Mouse (Mus musculus): ENCODE data around the gene Ccdc18. TPM values are rescaled to one million over a fixed set of nuclear protein-coding genes. Genes with fewer than 3 reads are reported as not detected.
"Not testable (repeated sequence)": the region's sequence is repeated elsewhere in the genome, so short reads cannot be mapped to it uniquely, and the experiment has no call there.

Ccdc18 gene
- total RNA-seq (2014; fragmentation: Nextera tagmentation) (11.9 and 13.1 TPM in 2 replicates), total RNA-seq (2017) (23.4 and 32.6 TPM in 2 replicates)

GRCm38 (mm10) chr5:108132441-108133243 is at the start of gene Ccdc18, which contains the start of gene Tmed5:
TSS of gene Ccdc18 (plus strand) at chr5:108132875.
TSS of gene Tmed5 (minus strand) at chr5:108132620.
- ATAC-seq (replicated peaks; ENCODE audit: poor library complexity, severe bottlenecking) = peak; percentile 90

- no peak for ATAC-seq (replicated peaks; ENCODE audit: poor library complexity, severe bottlenecking)
These were observed 47.2 kb upstream of the Ccdc18 start for GRCm38 (mm10) chr5:108085440-108085839.

GRCm38 (mm10) chr5:108092731-108093130 is 39.9 kb upstream of the Ccdc18 start:
- not testable (repeated sequence) for ATAC-seq (replicated peaks; ENCODE audit: poor library complexity, severe bottlenecking)

- no peak for ATAC-seq (replicated peaks; ENCODE audit: poor library complexity, severe bottlenecking)
These were observed 35.0 kb upstream of the Ccdc18 start for GRCm38 (mm10) chr5:108097676-108098075.

- ATAC-seq (replicated peaks; ENCODE audit: poor library complexity, severe bottlenecking) = no peak
These were observed 32.5 kb upstream of the Ccdc18 start for GRCm38 (mm10) chr5:108100196-108100595.

- ATAC-seq (replicated peaks; ENCODE audit: poor library complexity, severe bottlenecking) = no peak
These were observed 28.4 kb upstream of the Ccdc18 start for GRCm38 (mm10) chr5:108104306-108104705.

- ATAC-seq (replicated peaks; ENCODE audit: poor library complexity, severe bottlenecking) = no peak
These were observed 23.3 kb upstream of the Ccdc18 start for GRCm38 (mm10) chr5:108109346-108109745.

GRCm38 (mm10) chr5:108117693-108118092 is 15.0 kb upstream of the Ccdc18 start:
- ATAC-seq (replicated peaks; ENCODE audit: poor library complexity, severe bottlenecking) = no peak

- ATAC-seq (replicated peaks; ENCODE audit: poor library complexity, severe bottlenecking) = no peak
These were observed 12.3 kb upstream of the Ccdc18 start for GRCm38 (mm10) chr5:108120221-108120900.

- peak; percentile 61 for ATAC-seq (replicated peaks; ENCODE audit: poor library complexity, severe bottlenecking)
These were observed 730 bp upstream of the Ccdc18 start for GRCm38 (mm10) chr5:108131849-108132440.

GRCm38 (mm10) chr5:108152592-108152991 is 19.9 kb downstream of the Ccdc18 start:
- no peak for ATAC-seq (replicated peaks; ENCODE audit: poor library complexity, severe bottlenecking)

GRCm38 (mm10) chr5:108160796-108161195 is 28.1 kb downstream of the Ccdc18 start:
- ATAC-seq (replicated peaks; ENCODE audit: poor library complexity, severe bottlenecking) = no peak

- no peak for ATAC-seq (replicated peaks; ENCODE audit: poor library complexity, severe bottlenecking)
These were observed 31.0 kb downstream of the Ccdc18 start for GRCm38 (mm10) chr5:108163695-108164094.

- no peak for ATAC-seq (replicated peaks; ENCODE audit: poor library complexity, severe bottlenecking)
These were observed 51.4 kb downstream of the Ccdc18 start for GRCm38 (mm10) chr5:108184050-108184449.

- no peak for ATAC-seq (replicated peaks; ENCODE audit: poor library complexity, severe bottlenecking)
These were observed 56.3 kb downstream of the Ccdc18 start for GRCm38 (mm10) chr5:108188967-108189366.

GRCm38 (mm10) chr5:108206008-108206407 is 73.3 kb downstream of the Ccdc18 start:
- ATAC-seq (replicated peaks; ENCODE audit: poor library complexity, severe bottlenecking) = no peak; the same call in 1 of the 2 replicates

GRCm38 (mm10) chr5:108211512-108211911 is 78.8 kb downstream of the Ccdc18 start:
- ATAC-seq (replicated peaks; ENCODE audit: poor library complexity, severe bottlenecking) = no peak

GRCm38 (mm10) chr5:108214928-108215327 is 82.3 kb downstream of the Ccdc18 start:
- no peak for ATAC-seq (replicated peaks; ENCODE audit: poor library complexity, severe bottlenecking)

GRCm38 (mm10) chr5:108224077-108224476 is 91.4 kb downstream of the Ccdc18 start:
- no peak for ATAC-seq (replicated peaks; ENCODE audit: poor library complexity, severe bottlenecking)

- no peak for ATAC-seq (replicated peaks; ENCODE audit: poor library complexity, severe bottlenecking)
These were observed 93.5 kb downstream of the Ccdc18 start for GRCm38 (mm10) chr5:108226159-108226558.

GRCm38 (mm10) chr5:108246314-108246765 is 113.7 kb downstream of the Ccdc18 start:
- peak; percentile 98 for ATAC-seq (replicated peaks; ENCODE audit: poor library complexity, severe bottlenecking)

All from granulocyte monocyte progenitor cell, adult 5-6 weeks (primary cell).